Mouse (Mus musculus) gastrocnemius, adult 8-10 months (tissue): ENCODE data around the gene Hmmr. TPM values are rescaled to one million over a fixed set of nuclear protein-coding genes. Genes with fewer than 3 reads are reported as not detected.

Source experiments
- DNase-seq, 2 experiments: peaks; one replicate each; pipeline ENCODE4 v3.0.0; 2022; ENCODE audit warnings: low spot score in 2 of 2
- total RNA-seq, 4 experiments: library from RNA; stranded (reverse); gene quantifications; 2 replicates each; pipeline ENCODE4 v1.2.4; 2022

Hmmr gene
- total RNA-seq, 4 experiments from 2014 or later: not detected

GRCm38 (mm10) chr11:40695103-40695502 lies 38.1 kb downstream of the Hmmr start, which contains the start of gene Mat2b:
Gene Mat2b (minus strand): TSS chr11:40695203.
- DNase-seq: no peak

GRCm38 (mm10) chr11:40694311-40695087 lies 38.7 kb downstream of the Hmmr start:
- peak; percentile 40 to 44 for DNase-seq

- DNase-seq: peak; percentile 49 to 68
Measured at GRCm38 (mm10) chr11:40693366-40693951, 39.8 kb downstream of the Hmmr start.

GRCm38 (mm10) chr11:40692511-40693365 lies 40.5 kb downstream of the Hmmr start:
- peak; percentile 85 to 93 for DNase-seq

- peak in 1 of 2 experiments; percentile 19 for DNase-seq
Measured at GRCm38 (mm10) chr11:40692101-40692509, 41.1 kb downstream of the Hmmr start.

GRCm38 (mm10) chr11:40690444-40691127 lies 42.6 kb downstream of the Hmmr start:
- no peak for DNase-seq

- DNase-seq: no peak
Measured at GRCm38 (mm10) chr11:40683295-40683694, 49.9 kb downstream of the Hmmr start.

- no peak for DNase-seq
Measured at GRCm38 (mm10) chr11:40682456-40682855, 50.8 kb downstream of the Hmmr start.

- DNase-seq: no peak
Measured at GRCm38 (mm10) chr11:40677169-40677568, 56.1 kb downstream of the Hmmr start.

GRCm38 (mm10) chr11:40675014-40675730 lies 58.0 kb downstream of the Hmmr start:
- DNase-seq: no peak

Other genes starting within 250 kb of the Hmmr start
- 10 to 100 TPM; 58.9 to 73.5 (median 64.8) TPM for gene Mat2b, start 38.2 kb downstream of the Hmmr start, total RNA-seq
- 10 to 100 TPM; 13.1 to 14.5 (median 13.6) TPM for gene Nudcd2, start 245 bp upstream of the Hmmr start, total RNA-seq
- gene Ccng1, start 21.9 kb upstream of the Hmmr start, total RNA-seq: 100 to 1,000 TPM; 680 to 812 (median 716) TPM